8 mouse cellular contexts compared by ENCODE assay signal in genomic region chr1:195132070-195132469, GRCm38 (mm10). TPM values are rescaled to one million over a fixed set of nuclear protein-coding genes. Genes with fewer than 3 reads are reported as not detected.
DNase-seq lines count a peak whose midpoint lies in the region; ATAC-seq and TF ChIP-seq lines count a peak whose summit lies in the region.

No protein-coding gene starts in this region.

- no peak for ATAC-seq in forebrain, embryonic 11.5 days (replicated peaks; ENCODE audit: low FRiP score)
- no peak for ATAC-seq in hindbrain, embryonic 14.5 days (ENCODE audit: low FRiP score)

- H3K4me3 ChIP-seq in forebrain, embryonic 10.5 days = peak overlapping the region; percentile 67
- H3K4me3 ChIP-seq in forebrain, embryonic 11.5 days (ENCODE audit: low read depth, low read length) = no peak overlapping the region
- peak overlapping the region; percentile 58 for H3K4me3 ChIP-seq in hindbrain, embryonic 14.5 days (replicated peaks; ENCODE audit: low read length)

- peaks cover 19% of the 10 kb centered on the region for H3K36me3 ChIP-seq in forebrain, embryonic 10.5 days (replicated peaks)
- no peaks in the 10 kb centered on the region for H3K36me3 ChIP-seq in forebrain, embryonic 11.5 days (ENCODE audit: control insufficient read depth, insufficient read depth, low read length)
- peaks cover 12% of the 10 kb centered on the region for H3K36me3 ChIP-seq in hindbrain, embryonic 14.5 days (replicated peaks; ENCODE audit: control insufficient read depth, insufficient read depth)

- H3K27ac ChIP-seq in forebrain, embryonic 10.5 days = no peak overlapping the region
- H3K27ac ChIP-seq in forebrain, embryonic 11.5 days (ENCODE audit: low read depth, low read length) = no peak overlapping the region
- peak overlapping the region; percentile 94; the same call in 1 of the 2 replicates for H3K27ac ChIP-seq in hindbrain, embryonic 14.5 days

- H3K4me2 ChIP-seq in forebrain, embryonic 11.5 days (ENCODE audit: low read depth, low read length, severe bottlenecking) = no peak overlapping the region
- peak overlapping the region; percentile 63 for H3K4me2 ChIP-seq in hindbrain, embryonic 14.5 days (replicated peaks)

- TF ChIP-seq CTCF in brain, embryonic 14.5 days (IDR thresholded peaks at IDR 0.05; ENCODE audit: borderline replicate concordance, extremely low read depth, insufficient read depth, insufficient read length) = no peak

- DNase-seq in forebrain, embryonic 10.5 days (ENCODE audit: extremely low spot score, low spot score) = no peak
- no peak for DNase-seq in forebrain, embryonic 11.5 days (ENCODE audit: low spot score)
- DNase-seq in brain, embryonic 14.5 days (ENCODE audit: low read depth) = peak; percentile 7
- no peak for DNase-seq in hindbrain, embryonic 14.5 days (ENCODE audit: low spot score)
- DNase-seq in lung, postnatal 10 days = peak; percentile 22
- no peak for DNase-seq in T-cell, adult 2 months (ENCODE audit: low spot score)
- DNase-seq in left cerebral cortex, adult 8-10 months (ENCODE audit: low spot score in 2 of 2) = no peak
- no peak for DNase-seq in MN1 (ENCODE audit: low spot score)

- TF ChIP-seq POLR2A in brain, embryonic 14.5 days (IDR thresholded peaks at IDR 0.05; ENCODE audit: borderline replicate concordance, extremely low read depth, insufficient read depth, insufficient read length, poor library complexity, severe bottlenecking) = no peak

- no peaks in the 10 kb centered on the region for H3K9me3 ChIP-seq in forebrain, embryonic 10.5 days
- no peaks in the 10 kb centered on the region for H3K9me3 ChIP-seq in forebrain, embryonic 11.5 days (ENCODE audit: control insufficient read depth, low read length)
- no peaks in the 10 kb centered on the region for H3K9me3 ChIP-seq in hindbrain, embryonic 14.5 days (ENCODE audit: control insufficient read depth, low read length)

- H3K27me3 ChIP-seq in forebrain, embryonic 10.5 days (ENCODE audit: poor library complexity, severe bottlenecking) = no peaks in the 10 kb centered on the region
- no peaks in the 10 kb centered on the region for H3K27me3 ChIP-seq in forebrain, embryonic 11.5 days (ENCODE audit: control insufficient read depth, insufficient read depth, low read length)
- H3K27me3 ChIP-seq in hindbrain, embryonic 14.5 days (ENCODE audit: control insufficient read depth, insufficient read depth, low read length) = no peaks in the 10 kb centered on the region

- WGBS in forebrain, embryonic 10.5 days = 75% methylated on average over 3 of the region's 3 CpGs
- 77% methylated on average over 3 of the region's 3 CpGs for WGBS in forebrain, embryonic 11.5 days
- WGBS in hindbrain, embryonic 14.5 days = 61% methylated on average over 3 of the region's 3 CpGs

- no peak overlapping the region for H3K9ac ChIP-seq in forebrain, embryonic 11.5 days (ENCODE audit: low read length)
- peak overlapping the region; percentile 78; the same call in 1 of the 2 replicates for H3K9ac ChIP-seq in hindbrain, embryonic 14.5 days

- H3K4me1 ChIP-seq in forebrain, embryonic 10.5 days = peaks cover 15% of the 10 kb centered on the region
- H3K4me1 ChIP-seq in forebrain, embryonic 11.5 days (replicated peaks; ENCODE audit: control insufficient read depth, insufficient read depth, low read length) = no peaks in the 10 kb centered on the region; the same call in 1 of the 2 replicates
- H3K4me1 ChIP-seq in hindbrain, embryonic 14.5 days (replicated peaks; ENCODE audit: control insufficient read depth, insufficient read depth, low read length) = peaks cover 9% of the 10 kb centered on the region; the same call in 1 of the 2 replicates

RNA-seq across cellular contexts. Expression of gene Cr1l, which starts 0.7 kb away (rescaled TPM):
- polyA plus RNA-seq in forebrain, embryonic 10.5 days (2016; fragmentation: Nextera tagmentation; extraction: Ambion mirVana) = 40.9 and 46.2 TPM in 2 replicates
- 40.0 and 40.7 TPM in 2 replicates for polyA plus RNA-seq in forebrain, embryonic 11.5 days (2014; fragmentation: Nextera tagmentation; extraction: Ambion mirVana)
- polyA plus RNA-seq in brain, embryonic 14.5 days (2012; rRNA removed) = 25.7 and 28.6 TPM in 2 replicates
- 33.0 and 40.4 TPM in 2 replicates for polyA plus RNA-seq in hindbrain, embryonic 14.5 days (2014; fragmentation: Nextera tagmentation; extraction: Ambion mirVana)
- 10 to 100 TPM; 32.7 to 40.1 (median 35.3) TPM for total RNA-seq in left cerebral cortex, adult 8-10 months (2022)

RNA-seq across cellular contexts. Expression of gene Cd46, which starts 40.0 kb away (rescaled TPM):
- polyA plus RNA-seq in forebrain, embryonic 10.5 days (2016; fragmentation: Nextera tagmentation; extraction: Ambion mirVana) = 0.46 and 0.86 TPM in 2 replicates
- 0.64 and 1.5 TPM in 2 replicates for polyA plus RNA-seq in forebrain, embryonic 11.5 days (2014; fragmentation: Nextera tagmentation; extraction: Ambion mirVana)
- polyA plus RNA-seq in brain, embryonic 14.5 days (2012; rRNA removed) = 3.6 and 5.1 TPM in 2 replicates
- 0.99 and 1.7 TPM in 2 replicates for polyA plus RNA-seq in hindbrain, embryonic 14.5 days (2014; fragmentation: Nextera tagmentation; extraction: Ambion mirVana)
- total RNA-seq in left cerebral cortex, adult 8-10 months (2022) = 1 to 10 TPM; 3.9 to 5.4 (median 4.8) TPM

RNA-seq across cellular contexts. Expression of gene Cr2, which starts 44.4 kb away (rescaled TPM):
- polyA plus RNA-seq in forebrain, embryonic 10.5 days (2016; fragmentation: Nextera tagmentation; extraction: Ambion mirVana) = 0.41 and 0.64 TPM in 2 replicates
- 0.56 and 0.67 TPM in 2 replicates for polyA plus RNA-seq in forebrain, embryonic 11.5 days (2014; fragmentation: Nextera tagmentation; extraction: Ambion mirVana)
- 0.16 and 0.30 TPM in 2 replicates for polyA plus RNA-seq in brain, embryonic 14.5 days (2012; rRNA removed)
- 0.57 and 1.3 TPM in 2 replicates for polyA plus RNA-seq in hindbrain, embryonic 14.5 days (2014; fragmentation: Nextera tagmentation; extraction: Ambion mirVana)
- total RNA-seq in left cerebral cortex, adult 8-10 months (2022) = 1 to 10 TPM in 1 of 4 experiments, under 1 TPM in 2, not detected in 1; 0.33 to 1.1 (median 0.84) TPM

Comparison
In these comparisons a context has a peak if more than half of its experiments do, and no peak if none do; other contexts are left out.
1. DNase-seq: peak in brain, embryonic 14.5 days (single experiment) and lung, postnatal 10 days (single experiment); none in forebrain, embryonic 10.5 days (single experiment), forebrain, embryonic 11.5 days (single experiment), hindbrain, embryonic 14.5 days (single experiment), T-cell, adult 2 months (single experiment), left cerebral cortex, adult 8-10 months (0 of 2) and MN1 (single experiment).